Mouse (Mus musculus): ENCODE data around the gene Lnx1. TPM values are rescaled to one million over a fixed set of nuclear protein-coding genes. Genes with fewer than 3 reads are reported as not detected.

Gene Lnx1
- polyA plus RNA-seq (2017; shearing (Covaris generic)): 0.18 TPM

GRCm38 (mm10) chr5:74702766-74703165, at the start of gene Lnx1:
Gene Lnx1 (minus strand): TSS chr5:74702912.

Other genes with a start within 250 kb of the Lnx1 start
- gene Scfd2, start 171.2 kb downstream of the Lnx1 start, polyA plus RNA-seq (2017; shearing (Covaris generic)): 36.6 TPM
- 130 TPM for gene Fip1l1, start 167.5 kb downstream of the Lnx1 start, polyA plus RNA-seq (2017; shearing (Covaris generic))